Mouse (Mus musculus): Measurements from ENCODE around the gene Endou. TPM values are rescaled to one million over a fixed set of nuclear protein-coding genes. Genes with fewer than 3 reads are reported as not detected.

The Endou gene
- polyA plus RNA-seq, 1 experiment from 2014 or later = 0.15 TPM

GRCm38 (mm10) chr15:97743961-97744525, 12.9 kb upstream of the Endou start:
- no peaks in the 10 kb centered on the region for H3K27me3 ChIP-seq (replicated peaks)
- no peak overlapping the region for H3K4me3 ChIP-seq (replicated peaks)
- H3K36me3 ChIP-seq = no peaks in the 10 kb centered on the region
- WGBS = 77% methylated on average over 11 of the region's 12 CpGs
- no peak overlapping the region for H3K9ac ChIP-seq (replicated peaks)
- peaks cover 14% of the 10 kb centered on the region for H3K4me1 ChIP-seq
- no peak overlapping the region for H3K4me2 ChIP-seq
- ATAC-seq (ENCODE audit: low FRiP score) = no peak
- H3K27ac ChIP-seq (replicated peaks) = no peak overlapping the region
- H3K9me3 ChIP-seq (replicated peaks) = no peaks in the 10 kb centered on the region

GRCm38 (mm10) chr15:97743210-97743609, 12.1 kb upstream of the Endou start:
- Histone ChIP-seq H3K36me3 (no peaks in the 10 kb centered on the region), H3K27ac (replicated peaks) (no peak overlapping the region), H3K9ac (replicated peaks) (no peak overlapping the region), H3K4me1 (peaks cover 14% of the 10 kb centered on the region), H3K9me3 (replicated peaks) (no peaks in the 10 kb centered on the region), H3K27me3 (replicated peaks) (no peaks in the 10 kb centered on the region), H3K4me2 (no peak overlapping the region), H3K4me3 (replicated peaks) (no peak overlapping the region)
- no peak for ATAC-seq (ENCODE audit: low FRiP score)
- 85% methylated on average over 5 of the region's 5 CpGs for WGBS

- Histone ChIP-seq H3K4me2 (no peak overlapping the region), H3K9me3 (replicated peaks) (no peaks in the 10 kb centered on the region), H3K27ac (replicated peaks) (no peak overlapping the region), H3K27me3 (replicated peaks) (no peaks in the 10 kb centered on the region), H3K4me1 (peaks cover 14% of the 10 kb centered on the region), H3K36me3 (no peaks in the 10 kb centered on the region), H3K4me3 (replicated peaks) (no peak overlapping the region), H3K9ac (replicated peaks) (no peak overlapping the region)
- 55% methylated on average over 4 of the region's 4 CpGs for WGBS
- no peak for ATAC-seq (ENCODE audit: low FRiP score)
Observed at GRCm38 (mm10) chr15:97742600-97742999, 11.5 kb upstream of the Endou start.

GRCm38 (mm10) chr15:97742074-97742473, 10.9 kb upstream of the Endou start:
- Histone ChIP-seq H3K4me1 (peaks cover 14% of the 10 kb centered on the region), H3K27me3 (replicated peaks) (no peaks in the 10 kb centered on the region), H3K4me2 (no peak overlapping the region), H3K9me3 (replicated peaks) (no peaks in the 10 kb centered on the region), H3K4me3 (replicated peaks) (no peak overlapping the region), H3K27ac (replicated peaks) (no peak overlapping the region), H3K9ac (replicated peaks) (no peak overlapping the region), H3K36me3 (no peaks in the 10 kb centered on the region)
- no peak for ATAC-seq (ENCODE audit: low FRiP score)
- 61% methylated on average over 7 of the region's 7 CpGs for WGBS

GRCm38 (mm10) chr15:97741662-97742061, 10.5 kb upstream of the Endou start:
- H3K4me3 ChIP-seq (replicated peaks) = no peak overlapping the region
- H3K27me3 ChIP-seq (replicated peaks) = no peaks in the 10 kb centered on the region
- H3K4me1 ChIP-seq = peaks cover 14% of the 10 kb centered on the region
- 91% methylated on average over 12 of the region's 12 CpGs for WGBS
- no peak for ATAC-seq (ENCODE audit: low FRiP score)
- no peaks in the 10 kb centered on the region for H3K36me3 ChIP-seq
- no peaks in the 10 kb centered on the region for H3K9me3 ChIP-seq (replicated peaks)
- H3K27ac ChIP-seq (replicated peaks) = no peak overlapping the region
- H3K9ac ChIP-seq (replicated peaks) = no peak overlapping the region
- H3K4me2 ChIP-seq = no peak overlapping the region

- H3K36me3 ChIP-seq = no peaks in the 10 kb centered on the region
- no peak overlapping the region for H3K9ac ChIP-seq (replicated peaks)
- no peaks in the 10 kb centered on the region for H3K27me3 ChIP-seq (replicated peaks)
- ATAC-seq (ENCODE audit: low FRiP score) = no peak
- 86% methylated on average over 9 of the region's 9 CpGs for WGBS
- H3K4me1 ChIP-seq = peaks cover 10% of the 10 kb centered on the region
- H3K4me3 ChIP-seq (replicated peaks) = no peak overlapping the region
- no peaks in the 10 kb centered on the region for H3K9me3 ChIP-seq (replicated peaks)
- H3K4me2 ChIP-seq = no peak overlapping the region
- H3K27ac ChIP-seq (replicated peaks) = no peak overlapping the region
Observed at GRCm38 (mm10) chr15:97740283-97740732, 9.2 kb upstream of the Endou start.

- H3K27me3 ChIP-seq (replicated peaks) = no peaks in the 10 kb centered on the region
- ATAC-seq (ENCODE audit: low FRiP score) = no peak
- H3K4me1 ChIP-seq = 0 out of 2 replicates have a peak, but pooled peaks cover 3% of the 10 kb centered on the region
- H3K27ac ChIP-seq (replicated peaks) = no peak overlapping the region
- H3K9me3 ChIP-seq (replicated peaks) = no peaks in the 10 kb centered on the region
- 92% methylated on average over 7 of the region's 7 CpGs for WGBS
- H3K9ac ChIP-seq (replicated peaks) = no peak overlapping the region
- no peaks in the 10 kb centered on the region for H3K36me3 ChIP-seq
- no peak overlapping the region for H3K4me2 ChIP-seq
- no peak overlapping the region for H3K4me3 ChIP-seq (replicated peaks)
Observed at GRCm38 (mm10) chr15:97738923-97739322, 7.8 kb upstream of the Endou start.

- ATAC-seq (ENCODE audit: low FRiP score) = no peak
- no peaks in the 10 kb centered on the region for H3K36me3 ChIP-seq
- H3K4me1 ChIP-seq = 0 out of 2 replicates have a peak, but pooled peaks cover 4% of the 10 kb centered on the region
- 92% methylated on average over 11 of the region's 11 CpGs for WGBS
- no peak overlapping the region for H3K27ac ChIP-seq (replicated peaks)
- H3K9me3 ChIP-seq (replicated peaks) = no peaks in the 10 kb centered on the region
- H3K27me3 ChIP-seq (replicated peaks) = no peaks in the 10 kb centered on the region
- no peak overlapping the region for H3K4me2 ChIP-seq
- no peak overlapping the region for H3K9ac ChIP-seq (replicated peaks)
- no peak overlapping the region for H3K4me3 ChIP-seq (replicated peaks)
Observed at GRCm38 (mm10) chr15:97731988-97732387, 849 bp upstream of the Endou start.

GRCm38 (mm10) chr15:97730365-97730764, 774 bp downstream of the Endou start:
- no peaks in the 10 kb centered on the region for H3K9me3 ChIP-seq (replicated peaks)
- WGBS = 77% methylated on average over 6 of the region's 6 CpGs
- no peak for ATAC-seq (ENCODE audit: low FRiP score)

GRCm38 (mm10) chr15:97728804-97729203, 2.3 kb downstream of the Endou start:
- Histone ChIP-seq H3K36me3 (no peaks in the 10 kb centered on the region), H3K4me1 (0 out of 2 replicates have a peak, but pooled peaks cover 4% of the 10 kb centered on the region), H3K9me3 (replicated peaks) (no peaks in the 10 kb centered on the region), H3K9ac (replicated peaks) (no peak overlapping the region), H3K4me3 (replicated peaks) (no peak overlapping the region), H3K27me3 (replicated peaks) (no peaks in the 10 kb centered on the region), H3K27ac (replicated peaks) (no peak overlapping the region), H3K4me2 (no peak overlapping the region)
- ATAC-seq (ENCODE audit: low FRiP score) = no peak
- WGBS = 63% methylated on average over 7 of the region's 7 CpGs

More at GRCm38 (mm10) chr15:97730365-97730764, 774 bp downstream of the Endou start:
- no peak overlapping the region for H3K4me3 ChIP-seq (replicated peaks)
- no peak overlapping the region for H3K9ac ChIP-seq (replicated peaks)
- H3K27ac ChIP-seq (replicated peaks) = no peak overlapping the region
- H3K4me1 ChIP-seq = 0 out of 2 replicates have a peak, but pooled peaks cover 4% of the 10 kb centered on the region
- no peaks in the 10 kb centered on the region for H3K36me3 ChIP-seq
- no peak overlapping the region for H3K4me2 ChIP-seq
- H3K27me3 ChIP-seq (replicated peaks) = no peaks in the 10 kb centered on the region

GRCm38 (mm10) chr15:97728394-97728793, 2.7 kb downstream of the Endou start:
- Histone ChIP-seq H3K36me3 (no peaks in the 10 kb centered on the region), H3K4me1 (0 out of 2 replicates have a peak, but pooled peaks cover 4% of the 10 kb centered on the region), H3K27ac (replicated peaks) (no peak overlapping the region), H3K4me3 (replicated peaks) (no peak overlapping the region), H3K9ac (replicated peaks) (no peak overlapping the region), H3K9me3 (replicated peaks) (no peaks in the 10 kb centered on the region), H3K27me3 (replicated peaks) (no peaks in the 10 kb centered on the region), H3K4me2 (no peak overlapping the region)
- ATAC-seq (ENCODE audit: low FRiP score) = no peak
- 89% methylated on average over 11 of the region's 11 CpGs for WGBS

- WGBS = 79% methylated on average over 5 of the region's 5 CpGs
- ATAC-seq (ENCODE audit: low FRiP score) = no peak
Observed at GRCm38 (mm10) chr15:97727520-97727919, 3.6 kb downstream of the Endou start.

More at GRCm38 (mm10) chr15:97727520-97727919, 3.6 kb downstream of the Endou start:
- H3K27ac ChIP-seq (replicated peaks) = no peak overlapping the region
- no peaks in the 10 kb centered on the region for H3K27me3 ChIP-seq (replicated peaks)
- no peak overlapping the region for H3K9ac ChIP-seq (replicated peaks)
- H3K4me2 ChIP-seq = no peak overlapping the region
- H3K36me3 ChIP-seq = no peaks in the 10 kb centered on the region
- H3K9me3 ChIP-seq (replicated peaks) = no peaks in the 10 kb centered on the region
- H3K4me3 ChIP-seq (replicated peaks) = no peak overlapping the region
- H3K4me1 ChIP-seq = 0 out of 2 replicates have a peak, but pooled peaks cover 4% of the 10 kb centered on the region
